Mouse (Mus musculus) kidney, adult 2 months (tissue): ENCODE results near the gene Golga5. TPM values are rescaled to one million over a fixed set of nuclear protein-coding genes. Genes with fewer than 3 reads are reported as not detected.

ENCODE experiments used
- DNase-seq: peaks from one replicate; pipeline ENCODE4 v3.0.0; 2021
- H3K27ac ChIP-seq: fragments of 200-500 bp; 2 replicates; pipeline ENCODE4 v1.5.1; 2012; ENCODE audit warnings: low read depth, low read length, control low read depth, inconsistent platforms; ENCODE audit not compliant: insufficient read depth
- H3K27me3 ChIP-seq: fragments of 200-500 bp; replicated peaks from 2 replicates; pipeline ENCODE4 v1.6.1; 2012; ENCODE audit warnings: mild to moderate bottlenecking, moderate library complexity, low read length, inconsistent platforms; ENCODE audit not compliant: control insufficient read depth, insufficient read depth
- H3K36me3 ChIP-seq: fragments of 200-500 bp; 2 replicates; pipeline ENCODE4 v1.6.1; 2012; ENCODE audit warnings: mild to moderate bottlenecking, moderate library complexity, low read length, inconsistent platforms; ENCODE audit not compliant: control insufficient read depth, insufficient read depth
- H3K4me1 ChIP-seq: fragments of 200-500 bp; 2 replicates; pipeline ENCODE4 v1.6.1; 2011; ENCODE audit warnings: low read length; ENCODE audit not compliant: control insufficient read depth, insufficient read depth
- H3K4me3 ChIP-seq: fragments of 200-500 bp; 2 replicates; pipeline ENCODE4 v1.5.1; 2011; ENCODE audit warnings: mild to moderate bottlenecking, low read depth, low read length, control low read depth; ENCODE audit not compliant: insufficient read depth
- CTCF ChIP-seq: fragments of 200-500 bp; conservative IDR thresholded peaks from 2 replicates; pipeline ENCODE4 v1.5.1; 2011; ENCODE audit warnings: low read depth, mild to moderate bottlenecking, control low read depth, low read length, moderate library complexity, mixed read lengths; ENCODE audit not compliant: insufficient read depth, insufficient read length
- POLR2A ChIP-seq: fragments of 200-500 bp; IDR thresholded peaks from one replicate; pipeline ENCODE4 v1.6.1; 2011; ENCODE audit warnings: low read depth, low read length, control low read depth
- WGBS: fragments of 180-500 bp; shearing (Covaris S2); methylation state at CpG from one replicate; pipeline ENCODE4 v1.1.7; 2018; 5-methylcytosine and 5-hydroxymethylcytosine counted together
- polyA plus RNA-seq: library from polyadenylated mRNA; depleted of rRNA; stranded (reverse); fragments of >200 nt; gene quantifications from 2 replicates; pipeline ENCODE4 v1.2.3, GENCODE M21; 2012

The Golga5 gene
- polyA plus RNA-seq, 1 experiment: 14.8 TPM

DNA sequence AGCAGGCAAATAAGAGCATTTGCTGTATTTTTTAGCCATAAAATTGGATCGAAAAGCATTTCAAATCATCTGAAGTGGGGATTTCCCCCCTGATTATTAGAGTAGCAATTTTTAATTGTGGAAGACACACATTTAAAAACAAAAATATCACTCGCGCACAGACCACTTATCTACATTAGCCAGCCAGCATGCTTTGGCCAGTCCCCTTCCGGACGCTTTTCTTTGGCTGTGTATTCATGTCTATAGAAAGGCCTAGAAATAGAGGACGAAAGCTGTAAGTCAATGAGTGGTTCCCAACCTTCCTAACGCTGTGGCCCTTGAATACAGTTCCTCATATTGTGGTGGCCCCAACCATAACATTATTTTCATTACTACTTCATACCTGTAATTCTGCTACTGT lies 37.0 kb downstream of the Golga5 start:
- no peak overlapping the region for H3K27ac ChIP-seq
- no peaks in the 10 kb centered on the region for H3K36me3 ChIP-seq
- no peaks in the 10 kb centered on the region for H3K27me3 ChIP-seq
- 95% methylated on average over 7 of the region's 7 CpGs for WGBS
- no peak for TF ChIP-seq CTCF
- TF ChIP-seq POLR2A: no peak
- H3K4me3 ChIP-seq: no peak overlapping the region
- H3K4me1 ChIP-seq: no peaks in the 10 kb centered on the region
- no peak for DNase-seq

DNA sequence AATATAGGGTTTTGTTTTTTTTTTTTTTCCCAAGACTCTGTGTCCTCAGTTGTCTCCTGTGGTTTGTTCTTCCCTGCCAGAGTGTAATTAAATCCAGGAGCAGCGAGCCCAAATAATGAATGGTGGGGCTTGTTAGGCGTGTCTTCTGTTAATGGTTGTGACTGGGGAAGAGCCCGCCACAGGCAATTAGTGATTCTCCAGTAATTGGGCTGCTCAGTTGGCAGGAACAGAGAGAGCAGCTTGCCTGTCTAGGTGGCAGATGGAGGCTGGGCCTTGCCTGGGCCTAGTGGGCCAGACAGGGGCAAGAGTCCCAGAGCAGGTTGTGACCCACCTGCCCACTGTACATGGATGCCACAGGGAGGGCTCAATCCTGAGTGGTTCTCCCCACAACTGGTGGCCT lies 42.4 kb downstream of the Golga5 start:
- H3K4me1 ChIP-seq: no peaks in the 10 kb centered on the region
- WGBS: 67% methylated on average over 3 of the region's 3 CpGs
- H3K27me3 ChIP-seq: no peaks in the 10 kb centered on the region
- H3K36me3 ChIP-seq: no peaks in the 10 kb centered on the region
- no peak overlapping the region for H3K4me3 ChIP-seq
- H3K27ac ChIP-seq: no peak overlapping the region
- no peak for DNase-seq
- no peak for TF ChIP-seq POLR2A
- TF ChIP-seq CTCF: no peak

DNA sequence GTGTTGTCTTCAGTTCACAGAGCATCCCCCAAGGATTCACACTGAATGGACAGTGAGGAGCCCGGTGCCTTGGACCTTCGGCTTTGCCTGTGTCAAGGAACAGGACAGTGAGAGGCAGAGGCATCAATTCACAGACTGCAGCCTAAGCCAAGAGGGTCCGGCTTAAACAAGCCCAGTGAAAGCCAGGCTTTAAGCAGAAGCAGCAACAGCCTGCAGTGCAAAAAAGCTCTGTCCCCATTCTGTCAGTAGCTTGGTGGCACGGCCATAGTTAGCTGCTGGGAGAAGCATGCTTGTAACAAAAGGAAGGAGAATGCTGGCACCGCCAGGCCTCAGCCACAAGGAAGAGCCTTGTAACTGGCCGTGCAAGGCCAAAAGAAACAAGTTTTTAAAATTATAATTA lies 45.2 kb downstream of the Golga5 start:
- no peaks in the 10 kb centered on the region for H3K36me3 ChIP-seq
- no peaks in the 10 kb centered on the region for H3K27me3 ChIP-seq
- no peak overlapping the region for H3K27ac ChIP-seq
- 86% methylated on average over 6 of the region's 6 CpGs for WGBS
- TF ChIP-seq POLR2A (no peak), CTCF (no peak)
- no peaks in the 10 kb centered on the region for H3K4me1 ChIP-seq
- H3K4me3 ChIP-seq: no peak overlapping the region
- no peak for DNase-seq

DNA sequence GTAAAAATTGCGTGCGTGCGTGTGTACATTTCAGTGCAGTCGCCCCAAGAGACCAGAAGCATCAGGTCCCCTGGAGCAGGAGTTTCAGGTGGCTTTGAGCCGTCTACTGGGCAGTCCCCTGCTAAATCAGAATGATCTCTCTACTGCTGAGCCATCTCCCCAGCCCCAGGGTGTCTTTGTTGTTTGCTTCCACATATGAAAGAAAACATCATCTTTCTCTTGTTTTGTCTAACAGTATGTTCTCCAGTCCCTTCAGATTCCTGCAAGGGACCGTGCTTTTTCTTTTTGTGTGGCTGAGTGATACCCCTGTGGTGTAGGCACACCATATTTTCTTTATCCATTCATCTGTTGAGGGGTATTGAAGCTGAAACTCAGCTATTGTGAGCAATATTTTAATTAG lies 45.8 kb downstream of the Golga5 start:
- H3K36me3 ChIP-seq: no peaks in the 10 kb centered on the region
- DNase-seq: no peak
- no peak overlapping the region for H3K4me3 ChIP-seq
- no peak for TF ChIP-seq POLR2A
- no peak for TF ChIP-seq CTCF
- H3K4me1 ChIP-seq: no peaks in the 10 kb centered on the region
- H3K27me3 ChIP-seq: no peaks in the 10 kb centered on the region
- no peak overlapping the region for H3K27ac ChIP-seq
- WGBS: 89% methylated on average over 6 of the region's 6 CpGs

DNA sequence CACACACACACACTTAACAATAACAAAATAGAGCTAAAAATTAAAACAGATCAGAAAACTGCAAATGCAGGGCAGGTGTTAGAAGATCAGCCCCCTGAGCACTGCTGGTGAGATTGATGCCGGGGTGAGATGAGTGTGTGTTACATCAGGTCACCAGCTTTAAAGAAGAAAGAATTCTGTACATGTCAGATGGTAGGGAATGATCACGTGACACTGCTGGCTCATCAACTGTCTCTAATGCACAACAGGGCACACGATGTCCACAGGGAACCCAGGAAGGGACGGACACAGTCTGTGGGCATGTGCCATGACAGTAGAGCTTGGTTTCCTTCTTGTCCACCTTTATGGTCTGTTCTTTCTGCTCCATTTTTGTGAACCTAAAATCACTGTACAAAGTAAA lies 47.2 kb downstream of the Golga5 start:
- H3K27me3 ChIP-seq: no peaks in the 10 kb centered on the region
- no peak overlapping the region for H3K4me3 ChIP-seq
- H3K27ac ChIP-seq: no peak overlapping the region
- H3K4me1 ChIP-seq: no peaks in the 10 kb centered on the region
- H3K36me3 ChIP-seq: no peaks in the 10 kb centered on the region
- TF ChIP-seq CTCF: no peak
- TF ChIP-seq POLR2A: no peak
- no peak for DNase-seq
- 77% methylated on average over 4 of the region's 4 CpGs for WGBS

DNA sequence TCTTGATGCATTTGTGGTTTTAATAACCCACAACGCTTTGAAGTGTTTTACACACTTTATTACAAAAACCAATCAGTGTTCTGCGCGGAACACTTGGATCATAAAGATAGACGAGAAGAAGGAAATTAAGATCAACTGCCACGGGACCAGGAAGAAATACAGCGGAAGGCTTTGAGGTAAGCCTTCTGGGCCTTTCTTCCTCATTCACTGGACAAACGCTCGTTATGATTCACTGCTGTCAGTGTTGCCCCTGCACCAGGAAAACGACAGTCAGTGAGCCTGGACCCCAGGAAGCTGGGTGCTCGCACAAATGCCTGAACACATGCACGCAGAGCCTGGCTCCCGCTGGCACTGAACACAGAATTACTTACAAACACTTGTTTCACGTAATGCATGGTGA lies 48.7 kb downstream of the Golga5 start:
- TF ChIP-seq POLR2A (no peak), CTCF (no peak)
- Histone ChIP-seq H3K27me3 (no peaks in the 10 kb centered on the region), H3K27ac (no peak overlapping the region), H3K4me3 (no peak overlapping the region), H3K4me1 (no peaks in the 10 kb centered on the region; the same call in 1 of the 2 replicates), H3K36me3 (no peaks in the 10 kb centered on the region)
- DNase-seq: no peak
- 75% methylated on average over 13 of the region's 13 CpGs for WGBS

DNA sequence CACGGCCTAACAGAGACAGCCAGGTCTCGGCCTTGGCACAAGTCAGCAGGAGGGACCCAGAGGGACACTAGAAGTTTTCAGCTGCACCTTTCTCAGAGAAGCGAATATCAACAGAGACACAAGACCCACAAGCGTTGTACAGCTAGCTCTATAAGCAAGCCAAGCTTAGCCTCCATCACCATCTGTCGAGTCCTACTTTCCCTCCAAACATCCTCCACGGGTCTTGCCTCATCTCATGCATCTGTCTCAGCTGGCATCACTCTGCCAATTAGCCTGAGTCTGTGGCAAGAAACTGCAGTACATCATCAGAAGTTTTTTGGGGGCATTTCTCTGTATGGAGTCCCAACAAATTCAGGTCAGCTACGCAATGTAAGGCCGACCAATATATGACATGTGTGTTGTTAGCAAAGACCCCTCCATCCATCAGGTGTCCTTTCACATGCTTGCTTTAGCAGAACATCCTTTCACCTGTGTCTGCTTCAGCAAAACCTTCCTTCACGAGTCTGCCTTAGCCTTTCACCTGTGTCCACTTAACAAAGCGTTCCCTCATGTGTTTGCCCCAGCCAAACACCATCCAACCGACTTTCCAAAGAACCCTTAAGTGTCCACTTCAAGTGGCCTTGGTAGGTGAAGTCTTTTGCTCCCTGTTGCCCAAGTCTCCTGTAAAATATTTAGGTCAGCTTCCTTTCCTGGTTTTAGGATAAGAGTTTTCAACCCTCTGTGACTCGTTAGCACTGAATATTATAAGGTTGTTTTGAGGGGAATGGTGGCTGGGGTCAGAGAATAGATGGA lies 51.2 kb downstream of the Golga5 start:
- TF ChIP-seq CTCF (no peak), POLR2A (no peak)
- no peak overlapping the region for H3K27ac ChIP-seq
- H3K27me3 ChIP-seq: no peaks in the 10 kb centered on the region
- no peaks in the 10 kb centered on the region for H3K36me3 ChIP-seq
- H3K4me3 ChIP-seq: no peak overlapping the region
- H3K4me1 ChIP-seq: no peaks in the 10 kb centered on the region; the same call in 1 of the 2 replicates
- WGBS: 90% methylated on average over 12 of the region's 12 CpGs
- no peak for DNase-seq

DNA sequence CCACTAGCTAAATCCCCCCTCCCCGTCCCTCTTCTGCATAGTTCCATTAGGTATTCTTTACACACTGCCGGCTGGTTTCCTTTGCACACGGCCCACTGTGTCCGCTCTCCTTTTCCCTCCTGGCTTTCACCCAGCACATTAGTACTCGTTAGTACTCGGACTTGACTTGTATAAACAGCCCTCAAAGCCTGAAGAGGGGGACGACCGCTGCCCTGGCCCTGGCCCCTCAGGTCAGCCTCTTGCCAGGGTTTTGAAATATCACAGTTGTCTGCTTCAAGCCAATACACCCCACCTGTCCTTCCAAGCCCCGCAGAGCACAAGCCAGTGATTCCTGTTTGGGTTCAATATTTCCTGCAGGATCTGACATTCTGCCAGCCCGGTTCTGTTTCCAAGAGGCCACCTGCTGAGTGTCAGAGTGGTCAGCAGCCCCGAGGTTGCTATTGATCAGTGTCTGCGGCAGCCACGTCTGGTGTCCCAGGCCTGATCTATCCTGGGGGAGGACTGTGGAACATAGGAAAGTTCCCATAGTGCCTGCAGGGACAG lies 52.9 kb downstream of the Golga5 start:
- peak; percentile 39 for DNase-seq
- TF ChIP-seq POLR2A: no peak
- TF ChIP-seq CTCF: no peak
- no peak overlapping the region for H3K4me3 ChIP-seq
- no peak overlapping the region for H3K27ac ChIP-seq
- H3K27me3 ChIP-seq: no peaks in the 10 kb centered on the region
- no peaks in the 10 kb centered on the region; the same call in 1 of the 2 replicates for H3K4me1 ChIP-seq
- 27% methylated on average over 13 of the region's 13 CpGs for WGBS
- H3K36me3 ChIP-seq: no peaks in the 10 kb centered on the region
